Mouse (Mus musculus): ENCODE data around the gene Aup1.

Gene Aup1

DNA sequence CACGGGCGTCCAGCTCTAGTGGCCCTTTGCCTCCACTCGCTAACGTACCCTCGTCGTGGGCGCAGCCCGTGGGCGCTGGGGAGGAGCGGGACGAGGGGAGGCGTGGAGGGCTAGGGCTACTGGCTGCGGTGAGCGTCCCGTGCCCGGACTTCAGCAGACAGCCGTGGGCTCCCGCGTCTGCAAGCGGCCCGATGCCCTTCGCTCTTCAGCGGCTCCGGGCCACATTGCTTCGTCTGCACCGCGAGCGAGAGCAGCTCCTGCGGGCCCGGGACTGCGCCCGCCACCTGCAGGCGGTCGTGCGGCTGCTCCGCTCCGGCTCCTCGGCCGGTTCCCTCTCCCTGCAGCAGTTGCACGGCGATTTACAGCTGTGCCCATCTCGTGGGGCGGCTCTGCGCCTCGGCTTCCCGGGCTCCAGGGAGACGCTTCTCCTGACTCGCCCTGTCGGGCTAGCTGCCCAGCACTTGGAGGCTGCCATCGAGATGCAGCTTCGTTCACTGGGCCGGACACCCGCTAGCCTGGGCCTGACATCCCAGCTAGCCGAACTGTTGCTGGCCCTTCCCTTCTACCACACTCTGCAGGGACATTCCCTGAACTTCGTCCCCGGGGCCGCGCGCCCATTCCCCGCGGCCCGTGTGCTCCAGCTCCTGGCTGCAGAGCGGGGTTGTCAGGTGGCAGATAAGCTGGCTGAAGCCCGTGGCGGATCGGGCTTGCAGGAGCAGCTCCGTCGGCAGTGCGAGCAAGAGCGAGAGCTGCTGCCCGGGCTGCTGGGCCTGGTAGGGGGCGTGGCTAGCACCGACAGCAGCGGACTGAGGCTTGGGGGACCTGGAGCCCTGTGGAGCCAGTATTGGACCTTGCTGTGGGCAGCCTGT lies 47.6 kb downstream of the Aup1 start:
- DNase-seq (ENCODE audit: low spot score in 2 of 2), result peak; percentile 51 to 70

DNA sequence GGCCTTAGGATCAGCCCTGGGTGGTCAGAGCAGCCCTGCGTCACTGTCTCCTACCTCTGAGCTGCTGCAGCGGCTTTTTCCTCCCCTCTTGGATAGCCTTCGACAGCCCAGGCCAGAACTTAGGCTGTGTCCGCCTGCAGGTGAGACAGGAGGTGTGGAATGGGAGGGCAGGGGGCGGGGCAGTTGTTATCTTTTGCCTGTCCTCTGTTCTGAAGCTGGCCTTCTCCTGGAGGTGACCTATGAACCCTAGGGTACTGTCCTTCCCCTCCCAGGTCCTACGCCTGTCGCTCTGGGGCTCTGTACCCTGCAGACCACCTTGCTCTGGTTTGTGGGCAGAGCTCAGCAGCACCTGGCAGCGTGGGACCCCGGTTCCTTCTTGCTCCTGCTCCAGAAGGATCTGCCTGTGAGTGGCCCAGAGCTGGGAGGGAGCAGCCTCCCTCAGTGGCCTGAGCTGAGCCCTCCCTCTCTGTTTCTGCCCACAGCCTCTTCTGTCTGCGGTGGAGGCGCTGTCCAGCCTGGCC lies 48.9 kb downstream of the Aup1 start:
- no peak for DNase-seq (ENCODE audit: low spot score in 2 of 2)

- no peak for DNase-seq (ENCODE audit: low spot score in 2 of 2)
Observed at GRCm38 (mm10) chr6:83104158-83104557, 49.8 kb downstream of the Aup1 start.

Data from urinary bladder, adult 18-20 months (tissue).